Mouse (Mus musculus) brain, embryonic 14.5 days (tissue): ENCODE data around the gene Pom121l2.

Source experiments
- CTCF ChIP-seq: fragments of 200-500 bp; IDR thresholded peaks from 2 replicates; pipeline ENCODE4 v1.5.1; 2012; ENCODE audit warnings: inconsistent platforms, mild to moderate bottlenecking, moderate library complexity, borderline replicate concordance; ENCODE audit not compliant: insufficient read depth, insufficient read length; ENCODE audit errors: extremely low read depth
- POLR2A ChIP-seq: fragments of 200-500 bp; IDR thresholded peaks from 2 replicates; pipeline ENCODE4 v1.6.1; 2012; ENCODE audit warnings: mild to moderate bottlenecking, inconsistent platforms, borderline replicate concordance; ENCODE audit not compliant: poor library complexity, insufficient read depth, insufficient read length, severe bottlenecking; ENCODE audit errors: extremely low read depth

- peak; percentile 12; the same call in 1 of the 2 replicates for TF ChIP-seq POLR2A
- TF ChIP-seq CTCF, result peak; percentile 21; the same call in 1 of the 2 replicates
Observed at GRCm38 (mm10) chr13:21944592-21944925, 36.4 kb upstream of the Pom121l2 start.
